Mouse (Mus musculus): ENCODE results near the gene Homez. TPM values are rescaled to one million over a fixed set of nuclear protein-coding genes. Genes with fewer than 3 reads are reported as not detected.

Homez gene
- total RNA-seq (2022), result 10 to 100 TPM; 22.5 to 34.9 (median 24.2) TPM

DNA sequence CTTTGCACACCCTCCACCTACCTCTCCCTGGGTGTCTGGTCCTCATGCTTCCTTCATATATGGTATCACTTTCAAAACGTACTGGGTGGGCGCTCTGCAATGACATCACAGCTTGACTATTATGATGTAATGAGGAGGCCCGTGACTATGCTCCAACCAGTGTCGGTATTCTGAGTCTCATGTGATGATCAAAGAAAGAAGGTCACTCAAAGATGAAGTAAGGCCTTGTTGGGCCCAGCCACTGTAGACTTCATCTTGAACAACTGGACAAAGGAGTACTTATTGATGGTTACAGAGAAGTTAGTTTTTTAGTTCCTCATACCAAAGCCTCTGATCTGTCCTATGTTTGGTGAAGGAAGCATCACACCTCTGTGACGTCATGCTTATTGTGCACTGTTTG is at the start of gene Homez:
Gene Homez (minus strand): TSS at position 101 of the 400 bp plus-strand sequence.
- DNase-seq (ENCODE audit: low spot score in 2 of 2), result no peak

GRCm38 (mm10) chr14:54920076-54920685 is 49.4 kb upstream of the Homez start:
- DNase-seq (ENCODE audit: low spot score in 2 of 2), result no peak

DNA sequence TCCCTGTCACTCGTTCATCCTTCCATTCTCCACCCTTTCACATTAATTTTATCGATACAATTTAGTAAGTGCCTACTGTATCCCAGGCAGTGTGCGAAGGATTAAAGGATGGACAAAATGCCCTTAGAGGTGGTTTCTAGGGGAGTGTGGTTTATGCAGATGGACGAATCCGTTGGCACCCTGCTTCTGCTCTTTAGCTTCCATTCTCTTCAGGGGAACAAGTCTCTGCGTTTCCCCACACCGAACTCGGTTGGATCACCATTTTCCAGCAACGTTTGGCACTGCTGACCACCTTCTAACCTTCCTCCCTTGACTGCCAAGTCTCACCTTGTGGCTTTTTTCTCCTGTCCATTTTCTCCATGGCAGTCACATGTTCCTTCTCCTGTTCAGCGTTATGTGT is 42.6 kb upstream of the Homez start:
- DNase-seq (ENCODE audit: low spot score in 2 of 2), result no peak

GRCm38 (mm10) chr14:54912886-54913285 is 42.1 kb upstream of the Homez start, which contains the start of gene Slc22a17:
Gene Slc22a17 (minus strand): TSS chr14:54913132.
- DNase-seq (ENCODE audit: low spot score in 2 of 2), result peak; percentile 74 to 76

DNA sequence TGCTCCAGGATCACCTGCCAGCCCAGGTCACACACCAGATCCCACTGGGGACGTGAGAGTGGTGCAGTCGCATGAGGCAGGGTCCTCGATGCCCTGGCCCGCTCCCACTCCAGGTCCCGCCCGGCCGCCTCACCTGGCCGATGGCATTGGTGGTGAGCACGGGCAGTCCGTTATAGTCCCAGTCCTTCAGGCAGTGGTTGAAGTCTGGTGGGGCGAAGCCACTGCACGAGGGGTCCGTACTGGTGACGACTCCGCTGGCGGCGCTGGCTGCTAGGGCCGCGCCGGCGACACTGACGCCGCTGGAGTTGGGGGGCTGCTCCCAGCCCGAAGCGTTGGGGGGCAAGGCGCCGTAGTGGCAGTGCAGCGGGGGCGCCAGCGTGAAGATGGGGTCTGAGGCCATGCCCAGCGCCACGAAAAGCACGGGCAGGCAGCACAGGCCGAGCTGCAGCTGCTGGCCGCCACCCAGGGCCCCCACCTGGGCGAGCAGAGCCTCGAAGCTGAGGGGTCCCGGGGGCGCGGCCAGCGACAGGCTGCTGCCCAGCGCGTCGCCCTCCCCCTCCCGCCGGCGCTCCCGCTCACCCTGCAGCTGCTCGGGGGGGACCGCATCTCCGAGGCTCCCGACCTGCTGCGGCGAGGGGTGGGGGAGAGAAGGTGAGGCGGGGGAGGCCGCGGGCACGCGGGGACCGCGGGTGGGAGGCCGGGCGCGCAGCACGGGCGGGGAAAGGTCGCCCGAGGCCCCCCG is 41.5 kb upstream of the Homez start:
- DNase-seq (ENCODE audit: low spot score in 2 of 2), result no peak

DNA sequence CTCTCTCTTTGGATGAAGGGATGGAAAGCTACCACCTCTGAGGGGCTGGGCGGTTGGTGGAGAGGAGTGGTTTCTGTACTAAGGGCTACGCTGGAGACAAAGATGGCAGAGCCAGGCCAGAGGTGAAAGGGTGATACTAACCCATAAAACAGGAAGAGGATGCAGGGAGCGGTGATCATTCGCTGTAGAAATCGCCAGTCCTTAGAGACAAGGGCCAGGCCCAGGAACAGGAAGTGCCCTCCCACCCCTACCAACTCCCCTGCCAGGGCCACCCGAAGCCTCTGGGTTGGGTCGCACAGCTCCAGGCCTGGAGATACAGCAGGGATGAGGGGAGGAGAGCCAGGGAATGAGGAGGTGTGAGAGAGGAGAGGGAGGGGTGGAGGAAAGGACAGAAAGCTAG is 37.9 kb upstream of the Homez start:
- no peak for DNase-seq (ENCODE audit: low spot score in 2 of 2)

DNA sequence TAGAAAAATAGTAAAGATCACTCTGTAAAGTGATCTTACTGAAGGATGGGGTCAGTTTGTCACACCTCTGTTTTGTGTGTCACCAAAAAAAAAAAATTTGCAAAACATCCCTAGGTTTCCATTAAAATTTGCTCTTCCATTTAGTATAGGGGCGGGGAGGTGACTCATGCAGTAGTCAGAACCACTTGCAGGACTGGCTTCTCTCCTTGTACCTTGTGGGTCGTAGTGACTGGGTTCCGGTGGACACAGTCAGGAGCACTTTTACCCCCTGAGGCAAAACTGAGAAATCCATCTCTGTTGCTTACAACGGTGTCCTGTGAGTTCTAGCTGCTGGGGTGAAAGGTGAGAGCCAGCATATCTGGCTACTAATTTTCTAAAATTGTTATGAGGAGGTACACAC is 32.9 kb upstream of the Homez start:
- no peak for DNase-seq (ENCODE audit: low spot score in 2 of 2)

DNA sequence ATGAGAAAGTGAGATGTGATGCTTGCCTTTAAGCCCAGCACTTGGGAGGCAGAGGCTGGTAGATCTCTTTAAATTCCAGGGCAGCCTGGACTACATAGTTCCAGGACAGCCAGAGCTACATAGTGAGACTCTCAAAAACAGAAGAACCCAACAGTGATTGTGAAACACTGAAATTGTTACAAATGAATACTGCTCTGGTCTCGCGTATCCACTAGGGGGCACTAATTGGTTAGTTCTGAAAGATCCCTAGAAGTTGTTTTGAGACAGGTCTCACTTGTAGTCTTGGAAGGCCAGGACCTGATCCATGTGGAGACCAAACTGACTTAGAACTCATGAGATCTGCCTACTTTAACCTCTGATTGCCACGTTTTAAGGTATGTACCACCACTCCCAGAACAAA is 29.6 kb upstream of the Homez start:
- DNase-seq (ENCODE audit: low spot score in 2 of 2), result peak in 1 of 2 experiments; percentile 58

GRCm38 (mm10) chr14:54897445-54897844 is 26.7 kb upstream of the Homez start:
- no peak for DNase-seq (ENCODE audit: low spot score in 2 of 2)

GRCm38 (mm10) chr14:54894296-54895151 is 23.8 kb upstream of the Homez start:
- DNase-seq (ENCODE audit: low spot score in 2 of 2), result peak in 1 of 2 experiments; percentile 49

GRCm38 (mm10) chr14:54893651-54894181 is 23.0 kb upstream of the Homez start:
- DNase-seq (ENCODE audit: low spot score in 2 of 2), result peak; percentile 97 to 100

DNA sequence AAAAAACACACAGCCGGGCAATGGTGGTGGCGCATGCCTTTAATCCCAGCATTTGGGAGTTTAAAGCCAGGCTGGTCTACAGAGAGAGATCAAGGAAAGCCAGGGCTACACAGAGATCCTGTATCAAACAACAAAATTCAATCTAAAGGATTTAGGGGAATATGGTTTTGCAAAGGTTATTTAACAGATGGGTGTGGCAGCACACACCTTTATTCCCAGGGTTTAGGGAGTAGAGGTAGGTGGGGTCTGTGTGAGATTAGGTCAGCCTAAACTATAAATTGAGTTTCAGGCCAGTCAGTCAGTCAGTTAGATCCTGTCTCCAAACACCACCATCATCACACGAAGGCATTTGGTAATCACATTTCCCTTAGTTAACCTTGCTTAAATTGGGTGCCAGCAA is 21.4 kb upstream of the Homez start, which contains the start of gene Pabpn1:
Gene Pabpn1 (plus strand): TSS at position 301 of the 400 bp plus-strand sequence.
- no peak for DNase-seq (ENCODE audit: low spot score in 2 of 2)

- DNase-seq (ENCODE audit: low spot score in 2 of 2), result no peak
Measured at GRCm38 (mm10) chr14:54885309-54885708, 14.5 kb upstream of the Homez start.

GRCm38 (mm10) chr14:54884022-54884712 is 13.4 kb upstream of the Homez start:
- DNase-seq (ENCODE audit: low spot score in 2 of 2), result no peak

DNA sequence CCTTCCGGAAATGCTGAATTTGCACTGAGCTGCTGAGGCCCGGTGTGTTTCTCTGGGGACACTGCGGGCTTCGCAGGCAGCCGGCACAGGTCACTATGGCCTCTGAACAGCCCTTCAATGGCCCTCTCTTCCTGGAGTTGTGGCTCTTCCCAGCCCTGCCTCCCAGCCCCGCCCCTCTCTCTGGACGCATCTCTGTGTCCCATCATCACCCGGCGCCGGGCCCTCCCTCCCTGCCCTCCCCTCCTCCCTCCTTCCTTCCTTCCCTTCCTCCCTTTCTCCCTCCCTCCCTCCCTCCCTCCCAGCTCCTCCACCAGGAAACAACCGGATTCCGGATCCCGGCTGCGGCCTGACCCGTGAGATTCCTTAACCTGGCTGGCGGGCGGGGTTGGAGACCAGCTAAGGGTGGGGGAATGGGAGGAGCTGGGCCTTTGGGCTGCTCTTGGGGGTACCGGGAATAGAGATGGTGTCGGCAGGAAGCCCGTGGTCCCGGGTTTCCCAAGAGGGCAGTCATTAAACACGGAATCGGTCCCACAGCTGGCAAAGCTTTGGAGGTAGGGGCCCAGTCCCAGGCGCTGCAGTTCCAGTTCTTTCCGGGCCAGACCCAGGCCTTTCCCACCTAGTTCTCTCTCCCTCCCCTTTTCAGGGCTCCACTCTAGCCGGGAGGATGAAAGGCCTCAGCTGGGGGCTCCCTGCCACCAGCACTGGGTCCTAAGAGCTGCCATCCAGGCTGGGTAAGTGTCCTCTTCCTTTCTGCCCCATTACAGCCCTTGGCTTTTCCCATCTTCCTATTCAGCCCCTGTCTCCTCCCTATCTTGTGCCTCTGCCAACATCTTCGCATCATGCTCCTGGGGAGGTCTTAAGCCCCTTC is 12.6 kb upstream of the Homez start, which contains the start of the genes Bcl2l2 and Gm20521:
Gene Bcl2l2 (plus strand): TSS at position 224 of the 868 bp plus-strand sequence.
Gene Gm20521 (plus strand): TSS at position 288 of the 868 bp plus-strand sequence.
- peak; percentile 39 to 71 for DNase-seq (ENCODE audit: low spot score in 2 of 2)

DNA sequence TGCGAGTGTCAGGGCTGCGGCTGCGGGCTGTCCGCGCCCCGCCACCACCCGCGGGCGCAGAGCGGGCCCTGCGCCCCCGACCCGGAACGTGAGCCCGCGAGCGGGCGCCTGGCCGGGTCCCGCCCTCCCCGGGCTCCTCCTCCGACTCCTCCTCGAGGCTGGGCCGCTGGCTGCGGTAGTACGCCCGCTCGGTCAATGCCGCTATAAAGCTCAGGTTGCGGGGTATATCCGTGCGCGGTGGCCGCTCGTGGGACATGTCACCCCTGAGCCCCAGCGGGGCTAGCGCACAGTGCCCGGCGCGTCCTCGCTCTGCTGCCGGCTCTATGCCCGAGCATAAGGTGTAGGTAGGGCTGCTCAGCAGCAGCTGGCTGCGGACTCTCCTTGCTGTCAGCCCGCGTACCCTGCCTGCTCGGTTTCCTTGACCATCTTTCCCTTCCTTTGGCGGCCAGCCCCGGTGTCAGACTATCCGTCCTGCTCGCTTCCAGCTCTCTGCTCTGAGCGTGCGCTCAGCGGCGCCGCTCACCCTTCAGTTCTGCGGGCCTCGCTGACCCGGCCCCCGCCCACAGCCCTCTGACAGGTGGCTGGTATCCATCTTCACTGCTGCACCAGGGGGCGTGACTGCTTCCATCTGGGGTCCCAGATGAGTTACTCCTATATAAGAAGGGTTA is 6.4 kb upstream of the Homez start, which contains the start of gene Ppp1r3e:
Gene Ppp1r3e (minus strand): TSS at position 503 of the 668 bp plus-strand sequence.
- peak; percentile 58 to 60 for DNase-seq (ENCODE audit: low spot score in 2 of 2)

DNA sequence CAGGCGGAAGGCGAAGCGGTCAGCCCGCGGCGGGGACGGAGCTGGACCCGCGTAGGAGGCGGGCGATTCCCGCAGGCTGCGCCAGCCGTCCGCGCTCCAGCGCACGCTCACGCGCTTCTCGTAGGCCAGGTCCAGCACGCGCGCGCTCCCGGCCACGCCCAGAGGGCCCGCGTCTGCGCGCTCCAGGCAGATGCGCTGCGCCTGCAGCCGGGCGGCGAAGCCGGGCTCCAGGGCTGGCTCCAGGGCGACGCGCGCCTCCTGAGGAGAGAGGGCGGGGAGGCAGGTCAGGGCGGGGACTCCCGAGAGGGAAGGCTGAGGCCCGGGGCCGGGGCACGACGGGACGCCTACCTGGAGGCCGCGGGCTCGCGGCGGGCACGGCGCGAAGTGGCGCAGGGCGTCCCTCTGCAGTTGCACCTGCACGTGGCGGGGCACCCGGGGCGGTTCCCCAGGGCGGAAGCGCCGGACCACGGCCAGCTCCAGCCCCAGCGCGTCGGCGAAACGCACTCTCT is 5.8 kb upstream of the Homez start:
- peak; percentile 79 to 92 for DNase-seq (ENCODE audit: low spot score in 2 of 2)

DNA sequence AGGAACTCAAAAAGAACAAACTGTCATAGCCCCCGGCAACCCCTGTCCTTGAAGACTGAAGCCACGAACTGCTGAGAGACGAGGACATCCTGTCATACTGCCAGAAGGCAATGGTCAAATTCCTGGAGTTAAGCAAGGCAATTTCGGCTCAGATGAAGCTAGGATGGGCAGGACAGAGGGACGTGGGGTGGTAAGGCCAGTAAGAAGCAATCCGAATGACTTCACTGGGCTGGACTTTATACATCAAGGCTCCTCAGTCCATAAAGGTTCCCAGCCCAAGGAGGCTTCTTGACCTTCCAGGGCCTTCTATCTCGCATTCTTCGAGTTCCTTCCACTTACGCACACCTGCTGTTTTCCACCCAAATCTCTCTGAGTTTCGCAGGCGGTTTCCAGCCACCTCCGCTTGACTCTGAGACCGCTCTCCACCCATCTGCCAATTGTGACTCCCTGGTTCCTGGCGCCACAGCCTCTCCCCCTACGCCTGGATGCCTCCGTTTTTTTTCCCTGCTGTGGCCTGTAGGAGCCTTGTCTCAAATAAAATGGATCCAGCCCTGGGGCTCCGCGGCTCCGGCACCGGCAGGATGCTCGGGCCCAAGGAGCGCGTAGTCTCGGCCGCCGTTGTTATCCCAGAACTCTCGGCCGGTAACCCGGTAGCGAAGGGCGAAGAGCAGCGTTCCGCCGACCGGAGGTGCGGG is 5.2 kb upstream of the Homez start:
- peak in 1 of 2 experiments; percentile 72 for DNase-seq (ENCODE audit: low spot score in 2 of 2)

Data from left cerebral cortex, adult 8-10 months (tissue).